Mouse (Mus musculus): Measurements from ENCODE around the gene Sarnp.

DNA sequence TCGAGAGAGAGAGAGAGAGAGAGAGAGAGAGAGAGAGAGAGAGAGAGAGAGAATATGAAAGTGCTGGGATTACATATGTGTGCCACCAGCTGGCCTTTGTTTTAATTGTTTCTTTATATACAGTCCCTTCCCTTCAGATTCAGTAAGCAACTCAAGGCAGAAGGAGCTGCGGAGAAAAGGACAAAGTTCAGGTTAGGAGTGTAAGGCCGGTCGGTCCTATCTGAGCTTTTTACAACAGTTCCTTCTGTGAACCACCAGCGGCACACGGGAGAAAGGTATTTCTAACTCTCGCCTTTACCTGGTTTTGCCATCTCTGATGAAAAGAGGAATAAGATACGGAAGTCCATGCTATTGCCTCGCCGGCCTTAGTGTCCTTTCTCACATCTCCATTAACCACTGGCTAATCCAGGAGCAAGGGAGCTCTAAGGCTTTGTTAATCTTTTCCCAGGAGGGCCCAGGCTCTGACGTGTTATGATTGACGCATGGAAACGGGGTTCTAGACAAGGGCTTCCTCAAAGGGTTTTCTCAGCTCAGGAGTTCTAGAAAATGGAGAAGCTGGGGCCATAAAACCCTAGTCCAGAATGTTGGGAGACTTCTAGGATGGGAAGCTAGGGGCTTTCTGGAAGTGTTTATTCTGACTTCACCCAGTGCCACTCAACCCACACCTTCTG is 91.8 kb downstream of the Sarnp start:
- TF ChIP-seq CTCF (IDR thresholded peaks at IDR 0.05; ENCODE audit: low read depth, low read length) = no peak
- TF ChIP-seq POLR2A (IDR thresholded peaks at IDR 0.05; ENCODE audit: borderline replicate concordance, low read depth, low read length) = no peak

Measured in bone marrow macrophage, adult 2 months (primary cell).